ENCODE assay signal across 23 mouse cellular contexts in genomic region chr6:22012501-22012900, GRCm38 (mm10). TPM values are rescaled to one million over a fixed set of nuclear protein-coding genes. Genes with fewer than 3 reads are reported as not detected.
DNase-seq lines count a peak whose midpoint lies in the region; ATAC-seq and TF ChIP-seq lines count a peak whose summit lies in the region.
"Had no signal": no experiment of that assay in that cellular context is flagged by ENCODE, and none has a peak within 500 bp of the region (broad histone marks: within the 10 kb centered on the region; RNA-seq: fewer than 3 reads in every experiment).

No protein-coding gene starts in this region.

- peaks cover 15% of the 10 kb centered on the region for H3K36me3 ChIP-seq in heart, adult 2 months (ENCODE audit: control insufficient read depth, insufficient read depth, low read length)
- H3K36me3 ChIP-seq in heart, embryonic 12.5 days: no peaks in the 10 kb centered on the region
- H3K36me3 ChIP-seq in liver, adult 2 months (ENCODE audit: control insufficient read depth, insufficient read depth, low read length): peaks cover 2% of the 10 kb centered on the region; the same call in 1 of the 2 replicates
- H3K36me3 ChIP-seq in midbrain, embryonic 11.5 days (ENCODE audit: control insufficient read depth, insufficient read depth, low read length): no peaks in the 10 kb centered on the region
- H3K36me3 ChIP-seq in midbrain, embryonic 16.5 days (ENCODE audit: control insufficient read depth, insufficient read depth, low read length): no peaks in the 10 kb centered on the region
- H3K36me3 ChIP-seq: embryonic facial prominence, embryonic 12.5 days; G1E had no signal

- H3K4me1 ChIP-seq in heart, adult 2 months (ENCODE audit: control insufficient read depth, insufficient read depth, low read length): peaks cover 8% of the 10 kb centered on the region
- H3K4me1 ChIP-seq in heart, embryonic 12.5 days (replicated peaks): 0 out of 2 replicates have a peak, but pooled peaks cover 5% of the 10 kb centered on the region
- peaks cover 23% of the 10 kb centered on the region for H3K4me1 ChIP-seq in liver, adult 2 months (ENCODE audit: control insufficient read depth, insufficient read depth, low read length)
- no peaks in the 10 kb centered on the region for H3K4me1 ChIP-seq in midbrain, embryonic 11.5 days (ENCODE audit: control insufficient read depth, insufficient read depth, low read length)
- H3K4me1 ChIP-seq in midbrain, embryonic 16.5 days (ENCODE audit: control insufficient read depth, insufficient read depth, low read length): no peaks in the 10 kb centered on the region
- H3K4me1 ChIP-seq: forebrain, embryonic 13.5 days had no signal

- no peaks in the 10 kb centered on the region for H3K27me3 ChIP-seq in heart, adult 2 months (ENCODE audit: control insufficient read depth, insufficient read depth, low read length)
- H3K27me3 ChIP-seq in heart, embryonic 12.5 days (replicated peaks): no peaks in the 10 kb centered on the region
- no peaks in the 10 kb centered on the region for H3K27me3 ChIP-seq in liver, adult 2 months (ENCODE audit: control insufficient read depth, insufficient read depth, low read length)
- no peaks in the 10 kb centered on the region for H3K27me3 ChIP-seq in midbrain, embryonic 11.5 days (ENCODE audit: control insufficient read depth, insufficient read depth, low read length)
- no peaks in the 10 kb centered on the region for H3K27me3 ChIP-seq in midbrain, embryonic 16.5 days (ENCODE audit: control insufficient read depth, insufficient read depth, low read depth, low read length)
- H3K27me3 ChIP-seq: CH12.LX; embryonic facial prominence, embryonic 12.5 days; forebrain, embryonic 13.5 days had no signal

- WGBS in heart, adult 2 months: 72% methylated on average over 5 of the region's 5 CpGs
- WGBS in heart, embryonic 12.5 days: 70% methylated on average over 5 of the region's 5 CpGs
- WGBS in liver, adult 2 months: 26% methylated on average over 5 of the region's 5 CpGs
- 83% methylated on average over 5 of the region's 5 CpGs for WGBS in midbrain, embryonic 11.5 days
- WGBS in midbrain, embryonic 16.5 days: 82% methylated on average over 5 of the region's 5 CpGs

- peak overlapping the region; percentile 90 for H3K27ac ChIP-seq in gastrocnemius, adult 2 months
- H3K27ac ChIP-seq in heart, adult 2 months: peak overlapping the region; percentile 24
- no peak overlapping the region for H3K27ac ChIP-seq in heart, embryonic 12.5 days (ENCODE audit: poor library complexity, severe bottlenecking)
- H3K27ac ChIP-seq in liver, adult 2 months (replicated peaks; ENCODE audit: insufficient read depth, low read depth, low read length): peak overlapping the region; percentile 22
- H3K27ac ChIP-seq in midbrain, embryonic 11.5 days (ENCODE audit: low read depth, low read length): no peak overlapping the region
- no peak overlapping the region for H3K27ac ChIP-seq in midbrain, embryonic 16.5 days (ENCODE audit: low read length)
- H3K27ac ChIP-seq: embryonic facial prominence, embryonic 12.5 days; forebrain, embryonic 13.5 days had no signal

- H3K79me2 ChIP-seq in heart, adult 2 months (replicated peaks; ENCODE audit: control insufficient read depth, insufficient read depth, low read length): peaks cover 2% of the 10 kb centered on the region; the same call in 1 of the 2 replicates
- peaks cover 22% of the 10 kb centered on the region for H3K79me2 ChIP-seq in liver, adult 2 months (ENCODE audit: control insufficient read depth, insufficient read depth, low read length)

- TF ChIP-seq POLR2A in heart, adult 2 months (IDR thresholded peaks at IDR 0.05; ENCODE audit: insufficient read depth, low read depth, low read length): no peak
- no peak for TF ChIP-seq POLR2A in liver, adult 2 months (IDR thresholded peaks at IDR 0.05; ENCODE audit: extremely low read depth, insufficient read depth, low read length)

- no peak for DNase-seq in gastrocnemius, adult 2 months
- no peak for DNase-seq in gastrocnemius, adult 8-10 months (ENCODE audit: low spot score in 2 of 2)
- no peak for DNase-seq in heart, adult 2 months
- DNase-seq in liver, adult 2 months (ENCODE audit: extremely low read depth, low read depth, low spot score): peak; percentile 51
- no peak for DNase-seq in liver
- peak; percentile 51 for DNase-seq in midbrain, embryonic 11.5 days (ENCODE audit: low spot score, missing footprints)
- DNase-seq: adrenal gland, adult 8-10 months; B cell, adult 2 months; cerebellum, adult 11-12 months; cerebellum, adult 2 months; cerebellum, adult 9-10 months; cerebellum, postnatal 10 days; cerebellum, postnatal 25 days had no signal

- intact Hi-C loops in gastrocnemius, adult 2 months (cut with DNase I): no loop called here
- intact Hi-C loops in heart, adult 2 months (cut with DNase I): no loop called here

- no peak overlapping the region for H3K4me3 ChIP-seq in gastrocnemius, adult 2 months
- no peak overlapping the region for H3K4me3 ChIP-seq in heart, adult 2 months
- no peak overlapping the region for H3K4me3 ChIP-seq in heart, embryonic 12.5 days
- no peak overlapping the region for H3K4me3 ChIP-seq in liver, adult 2 months (ENCODE audit: insufficient read depth, low read depth, low read length)
- no peak overlapping the region for H3K4me3 ChIP-seq in midbrain, embryonic 11.5 days (ENCODE audit: low read depth, low read length)
- H3K4me3 ChIP-seq in midbrain, embryonic 16.5 days (ENCODE audit: low read depth, low read length): no peak overlapping the region
- H3K4me3 ChIP-seq: embryonic facial prominence, embryonic 10.5 days; embryonic facial prominence, embryonic 12.5 days; forebrain, embryonic 13.5 days had no signal

- H3K4me2 ChIP-seq in heart, embryonic 12.5 days: no peak overlapping the region
- H3K4me2 ChIP-seq in midbrain, embryonic 11.5 days: no peak overlapping the region
- no peak overlapping the region for H3K4me2 ChIP-seq in midbrain, embryonic 16.5 days (ENCODE audit: low read length)
- H3K4me2 ChIP-seq: embryonic facial prominence, embryonic 12.5 days; forebrain, embryonic 13.5 days had no signal

- H3K9ac ChIP-seq in heart, adult 2 months (ENCODE audit: low read depth, low read length): no peak overlapping the region
- no peak overlapping the region for H3K9ac ChIP-seq in heart, embryonic 12.5 days
- no peak overlapping the region for H3K9ac ChIP-seq in liver, adult 2 months (ENCODE audit: low read depth, low read length)
- no peak overlapping the region for H3K9ac ChIP-seq in midbrain, embryonic 11.5 days (ENCODE audit: low read length)
- no peak overlapping the region for H3K9ac ChIP-seq in midbrain, embryonic 16.5 days (ENCODE audit: low read depth, low read length)
- H3K9ac ChIP-seq: embryonic facial prominence, embryonic 12.5 days; forebrain, embryonic 13.5 days had no signal

- no peak for TF ChIP-seq CTCF in gastrocnemius, adult 2 months (IDR thresholded peaks at IDR 0.05)
- TF ChIP-seq CTCF in heart, adult 2 months (IDR thresholded peaks at IDR 0.05): no peak
- TF ChIP-seq CTCF in liver, adult 2 months (IDR thresholded peaks at IDR 0.05; ENCODE audit: low read depth, low read length): no peak

- no peak for TF ChIP-seq EP300 in heart, adult 2 months (IDR thresholded peaks at IDR 0.05; ENCODE audit: insufficient read depth, low read depth, low read length)

- no peak for ATAC-seq in heart, embryonic 12.5 days (ENCODE audit: insufficient number of reproducible peaks, low FRiP score)
- no peak for ATAC-seq in midbrain, embryonic 11.5 days (ENCODE audit: low FRiP score)
- no peak for ATAC-seq in midbrain, embryonic 16.5 days
- ATAC-seq: activated CD4-positive, CD25-positive, alpha-beta regulatory T cell, adult 4 months; CD4-positive, CD25-positive, alpha-beta regulatory T cell, adult 4 months; forebrain, embryonic 13.5 days; Patski had no signal

- H3K9me3 ChIP-seq in heart, embryonic 12.5 days (replicated peaks): no peaks in the 10 kb centered on the region
- no peaks in the 10 kb centered on the region for H3K9me3 ChIP-seq in midbrain, embryonic 11.5 days (ENCODE audit: control insufficient read depth, low read length)
- H3K9me3 ChIP-seq in midbrain, embryonic 16.5 days (replicated peaks; ENCODE audit: control insufficient read depth, low read length, poor library complexity, severe bottlenecking): no peaks in the 10 kb centered on the region
- H3K9me3 ChIP-seq: embryonic facial prominence, embryonic 10.5 days; embryonic facial prominence, embryonic 12.5 days; forebrain, embryonic 13.5 days; G1E had no signal

RNA-seq across cellular contexts. Expression of gene Cped1, which starts 26.8 kb away (rescaled TPM):
- 10 to 100 TPM; 22.4 to 24.5 TPM for total RNA-seq in gastrocnemius, adult 2 months (2021)
- 10 to 100 TPM; 22.4 to 26.6 (median 22.9) TPM for total RNA-seq in gastrocnemius, adult 8-10 months (2022)
- 10 to 100 TPM; 23.0 to 23.3 TPM for total RNA-seq in heart, adult 2 months (2021)
- 6.9 and 13.5 TPM in 2 replicates for polyA plus RNA-seq in heart, adult 2 months (2012; rRNA removed)
- 5.2 and 6.0 TPM in 2 replicates for polyA plus RNA-seq in heart, embryonic 12.5 days (2016; fragmentation: Nextera tagmentation; extraction: Ambion mirVana)
- total RNA-seq in liver, adult 2 months (2014; rRNA removed): 59.8 and 63.6 TPM in 2 replicates
- polyA plus RNA-seq in liver, adult 2 months (2012; rRNA removed): 6.0 and 6.9 TPM in 2 replicates
- 9.6 and 12.9 TPM in 2 replicates for polyA plus RNA-seq in midbrain, embryonic 11.5 days (2014; fragmentation: Nextera tagmentation; extraction: Ambion mirVana)
- polyA plus RNA-seq in midbrain, embryonic 16.5 days (2015; fragmentation: Nextera tagmentation; extraction: Ambion mirVana): 2.1 and 2.7 TPM in 2 replicates
- polyA plus RNA-seq: G1E had no signal

Comparison
In these comparisons a context has a peak if more than half of its experiments do, and no peak if none do; other contexts are left out.
1. DNase-seq: peak in liver, adult 2 months (single experiment) and midbrain, embryonic 11.5 days (single experiment); none in gastrocnemius, adult 2 months (single experiment), gastrocnemius, adult 8-10 months (0 of 2), heart, adult 2 months (0 of 2) and liver (single experiment).
2. H3K27ac ChIP-seq: peak in gastrocnemius, adult 2 months (single experiment), heart, adult 2 months (single experiment) and liver, adult 2 months (single experiment); none in heart, embryonic 12.5 days (single experiment), midbrain, embryonic 11.5 days (single experiment) and midbrain, embryonic 16.5 days (single experiment).